Mouse (Mus musculus): ENCODE results near the gene Alyref2. TPM values are rescaled to one million over a fixed set of nuclear protein-coding genes. Genes with fewer than 3 reads are reported as not detected.

The Alyref2 gene
- total and polyA plus RNA-seq, 2 experiments from 2014 or later, result 13.4 to 20.8 TPM

DNA sequence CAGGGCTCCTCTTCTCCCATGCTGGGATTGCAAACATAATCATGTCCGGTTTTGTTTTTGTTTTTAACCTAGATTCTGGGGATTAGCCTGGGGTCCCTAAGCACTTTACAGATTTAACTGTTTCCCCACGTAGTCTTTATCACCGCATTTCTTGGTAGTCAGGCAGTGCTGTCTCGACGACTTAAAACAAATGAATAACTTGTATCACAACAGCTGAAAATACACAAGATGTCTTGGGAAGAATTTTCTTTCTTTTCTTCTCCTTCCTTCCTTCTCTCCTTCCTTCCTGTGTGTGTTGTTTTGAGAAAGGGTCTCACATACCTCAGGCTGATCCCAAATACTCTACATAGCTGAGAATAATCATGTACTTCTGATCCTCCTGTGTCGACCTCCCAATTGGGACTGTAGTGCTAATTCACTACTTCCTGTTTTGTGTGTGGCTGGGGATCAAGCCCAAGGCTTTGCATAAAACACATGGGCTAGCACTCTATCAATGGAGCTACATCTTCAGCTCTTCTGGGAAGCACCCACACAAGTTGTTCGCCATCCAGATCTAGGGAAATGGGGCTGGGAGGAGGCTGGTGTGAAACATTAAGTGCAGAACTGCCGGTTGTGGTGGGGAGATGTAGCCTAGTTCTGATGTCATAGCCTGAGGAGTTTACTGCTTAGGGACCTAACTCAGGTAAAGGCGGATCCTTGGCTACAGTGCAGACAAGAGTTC is 29.2 kb upstream of the Alyref2 start:
- H3K4me2 ChIP-seq (ENCODE audit: low read depth), result no peak overlapping the region
- H3K9ac ChIP-seq, result no peak overlapping the region
- DNase-seq, result no peak
- no peak for TF ChIP-seq CTCF (IDR thresholded peaks at IDR 0.05; ENCODE audit: low read depth)
- ATAC-seq, result no peak
- H3K4me3 ChIP-seq (ENCODE audit: low read depth, low read length), result no peak overlapping the region
- H3K27me3 ChIP-seq (ENCODE audit: insufficient read depth, low read length), result no peaks in the 10 kb centered on the region
- WGBS, result 76% methylated on average over 9 of the region's 9 CpGs
- no peaks in the 10 kb centered on the region for H3K4me1 ChIP-seq (ENCODE audit: insufficient read depth)
- H3K9me3 ChIP-seq (ENCODE audit: low read length), result no peaks in the 10 kb centered on the region
- no peaks in the 10 kb centered on the region for H3K36me3 ChIP-seq (ENCODE audit: insufficient read depth)
- H3K27ac ChIP-seq (ENCODE audit: low read depth, low read length), result no peak overlapping the region

DNA sequence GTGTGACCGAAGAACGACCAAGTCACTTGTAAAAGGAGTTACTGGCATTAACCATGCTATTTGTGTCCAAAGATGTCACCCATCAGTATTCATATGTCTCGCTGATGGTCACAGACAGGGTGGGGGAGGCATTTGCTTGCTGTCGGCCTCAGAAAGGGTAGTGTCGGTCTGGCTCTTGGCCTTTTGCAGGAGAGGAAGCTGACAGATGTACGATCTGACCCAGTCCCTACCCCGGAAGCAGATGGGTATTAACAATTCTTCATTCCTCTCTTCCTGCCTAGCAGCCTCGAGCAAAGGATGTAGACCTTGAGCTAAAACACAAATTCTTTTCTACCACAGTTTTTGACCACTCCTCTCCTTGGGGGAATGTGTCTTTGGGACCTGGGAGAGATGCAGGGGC is 26.2 kb upstream of the Alyref2 start:
- H3K4me1 ChIP-seq (ENCODE audit: insufficient read depth), result no peaks in the 10 kb centered on the region

DNA sequence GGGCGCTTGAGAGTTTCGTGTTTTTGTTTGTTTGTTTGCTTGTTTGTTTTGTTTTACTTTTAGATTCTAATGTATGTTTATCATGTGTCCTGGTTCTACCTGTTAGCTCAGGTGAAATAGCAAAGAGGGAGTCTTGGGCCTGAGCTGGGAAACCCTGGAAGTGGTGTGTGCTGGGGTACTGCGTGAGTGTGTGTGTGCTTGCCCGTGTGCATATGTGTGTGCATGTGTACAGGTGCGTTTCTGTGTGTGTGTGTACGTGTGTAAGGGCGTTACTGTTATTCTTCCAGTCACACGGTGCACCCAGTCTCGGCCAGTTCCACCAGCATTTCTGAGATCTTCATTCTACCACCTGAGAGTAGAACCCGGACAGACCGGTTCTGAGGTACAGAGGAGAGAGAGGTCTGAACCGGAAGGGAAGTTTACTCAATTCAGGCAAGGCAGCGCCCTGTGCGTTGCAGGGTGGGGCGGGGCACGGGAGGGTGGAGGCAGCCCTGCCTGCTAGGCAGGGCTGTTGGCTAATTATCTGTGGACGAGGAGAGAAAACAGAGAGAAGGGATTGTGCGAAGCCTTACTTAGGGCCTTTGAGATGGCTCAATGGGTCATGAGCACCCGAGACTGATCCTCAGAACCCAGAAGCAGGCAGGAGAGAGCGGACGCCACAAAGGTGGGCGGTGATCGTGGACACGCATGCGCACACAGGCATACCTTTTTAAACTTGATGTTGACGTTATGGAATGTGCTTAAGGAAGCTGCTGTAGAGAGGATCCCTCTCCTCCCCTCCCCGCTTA is 25.3 kb upstream of the Alyref2 start:
- H3K4me3 ChIP-seq (ENCODE audit: low read depth, low read length), result peak overlapping the region; percentile 21
- TF ChIP-seq CTCF (IDR thresholded peaks at IDR 0.05; ENCODE audit: low read depth), result no peak
- no peaks in the 10 kb centered on the region for H3K9me3 ChIP-seq (ENCODE audit: low read length)
- no peak overlapping the region for H3K27ac ChIP-seq (ENCODE audit: low read depth, low read length)
- peak; percentile 69 for ATAC-seq
- DNase-seq, result peak; percentile 53
- H3K36me3 ChIP-seq (ENCODE audit: insufficient read depth), result no peaks in the 10 kb centered on the region
- H3K9ac ChIP-seq, result peak overlapping the region; percentile 39; the same call in 1 of the 2 replicates
- H3K4me2 ChIP-seq (ENCODE audit: low read depth), result peak overlapping the region; percentile 38
- WGBS, result 66% methylated on average over 27 of the region's 27 CpGs
- no peaks in the 10 kb centered on the region for H3K4me1 ChIP-seq (ENCODE audit: insufficient read depth)
- no peaks in the 10 kb centered on the region for H3K27me3 ChIP-seq (ENCODE audit: insufficient read depth, low read length)

More for the DNA sequence above, 26.2 kb upstream of the Alyref2 start:
- no peak overlapping the region for H3K4me2 ChIP-seq (ENCODE audit: low read depth)
- WGBS, result 80% methylated on average over 8 of the region's 8 CpGs
- no peak overlapping the region for H3K27ac ChIP-seq (ENCODE audit: low read depth, low read length)
- H3K27me3 ChIP-seq (ENCODE audit: insufficient read depth, low read length), result no peaks in the 10 kb centered on the region
- ATAC-seq (no peak), DNase-seq (no peak)
- H3K9ac ChIP-seq, result no peak overlapping the region
- H3K9me3 ChIP-seq (ENCODE audit: low read length), result no peaks in the 10 kb centered on the region
- no peak for TF ChIP-seq CTCF (IDR thresholded peaks at IDR 0.05; ENCODE audit: low read depth)
- H3K4me3 ChIP-seq (ENCODE audit: low read depth, low read length), result no peak overlapping the region
- H3K36me3 ChIP-seq (ENCODE audit: insufficient read depth), result no peaks in the 10 kb centered on the region

DNA sequence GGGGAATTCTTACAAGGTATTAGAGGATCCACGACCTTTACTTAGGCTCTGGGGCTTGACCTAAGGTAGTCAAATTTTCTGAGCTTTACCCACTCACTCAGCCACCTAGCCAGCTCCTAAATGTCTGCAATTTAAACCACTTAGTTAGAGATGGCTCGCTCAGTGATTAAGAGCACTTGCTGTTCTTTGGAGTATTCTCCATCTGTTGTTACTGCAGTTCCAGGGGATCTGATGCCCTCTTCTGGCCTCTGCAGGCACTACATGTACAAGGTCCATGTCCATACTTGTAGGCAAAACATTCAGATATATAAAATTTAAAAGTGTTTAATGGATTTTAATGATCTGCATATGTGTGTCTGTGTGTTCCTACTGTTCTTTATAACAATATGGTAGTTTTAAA is 24.3 kb upstream of the Alyref2 start:
- WGBS, result 43% methylated on average over 2 of the region's 2 CpGs
- Histone ChIP-seq H3K9me3 (ENCODE audit: low read length) (no peaks in the 10 kb centered on the region), H3K27ac (ENCODE audit: low read depth, low read length) (no peak overlapping the region), H3K4me3 (ENCODE audit: low read depth, low read length) (no peak overlapping the region), H3K4me1 (ENCODE audit: insufficient read depth) (no peaks in the 10 kb centered on the region), H3K9ac (no peak overlapping the region), H3K4me2 (ENCODE audit: low read depth) (no peak overlapping the region), H3K36me3 (ENCODE audit: insufficient read depth) (no peaks in the 10 kb centered on the region), H3K27me3 (ENCODE audit: insufficient read depth, low read length) (no peaks in the 10 kb centered on the region)
- peak; percentile 83 for ATAC-seq
- DNase-seq, result peak; percentile 72
- TF ChIP-seq CTCF (IDR thresholded peaks at IDR 0.05; ENCODE audit: low read depth), result peak; percentile 76

DNA sequence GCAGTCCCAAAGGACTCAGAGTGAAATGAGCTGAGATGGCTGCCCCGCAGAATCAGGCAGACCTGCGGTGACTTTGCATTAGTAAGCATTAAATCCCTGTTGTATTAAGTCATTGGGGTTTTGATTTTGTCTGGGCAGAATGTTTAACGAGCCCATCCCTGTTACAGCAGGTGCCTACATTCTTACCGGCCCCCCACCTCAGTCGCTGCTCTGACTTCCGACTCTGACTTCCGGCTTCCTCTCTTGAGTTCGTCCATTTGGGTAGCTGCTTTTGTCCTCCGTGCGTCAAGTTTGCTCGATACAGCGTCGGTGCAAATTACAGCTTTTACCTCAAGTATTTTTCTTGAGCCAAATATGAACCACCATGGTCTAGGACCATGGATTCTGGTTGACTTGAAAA is 9.0 kb upstream of the Alyref2 start:
- H3K9ac ChIP-seq, result no peak overlapping the region
- 90% methylated on average over 13 of the region's 13 CpGs for WGBS
- no peak overlapping the region for H3K4me3 ChIP-seq (ENCODE audit: low read depth, low read length)
- H3K27ac ChIP-seq (ENCODE audit: low read depth, low read length), result no peak overlapping the region
- H3K27me3 ChIP-seq (ENCODE audit: insufficient read depth, low read length), result no peaks in the 10 kb centered on the region
- 0 out of 2 replicates have a peak, but pooled peaks cover 3% of the 10 kb centered on the region for H3K9me3 ChIP-seq (ENCODE audit: low read length)
- TF ChIP-seq CTCF (IDR thresholded peaks at IDR 0.05; ENCODE audit: low read depth), result no peak
- no peak for DNase-seq
- H3K4me2 ChIP-seq (ENCODE audit: low read depth), result no peak overlapping the region
- no peak for ATAC-seq
- no peaks in the 10 kb centered on the region for H3K4me1 ChIP-seq (ENCODE audit: insufficient read depth)
- no peaks in the 10 kb centered on the region for H3K36me3 ChIP-seq (ENCODE audit: insufficient read depth)

DNA sequence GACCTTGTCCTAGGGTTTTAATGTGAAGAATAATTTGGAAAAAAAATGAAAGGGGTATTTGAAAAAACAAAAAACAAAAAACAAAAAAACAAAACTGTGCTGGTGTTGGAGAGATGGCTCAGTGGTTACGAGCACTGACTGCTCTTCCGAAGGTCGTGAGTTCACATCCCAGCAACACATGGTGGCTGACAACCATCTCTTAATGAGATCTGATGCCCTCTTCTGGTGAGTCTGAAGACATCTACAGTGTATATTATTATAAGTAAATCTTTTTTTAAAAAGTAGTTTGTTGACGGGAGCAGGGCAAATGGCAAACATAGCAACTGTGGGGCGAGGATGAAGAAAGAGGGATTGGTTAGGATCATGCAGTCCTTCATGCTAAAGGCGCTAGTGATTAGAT is 7.9 kb upstream of the Alyref2 start:
- no peak for ATAC-seq
- Histone ChIP-seq H3K4me3 (ENCODE audit: low read depth, low read length) (no peak overlapping the region), H3K27ac (ENCODE audit: low read depth, low read length) (no peak overlapping the region), H3K27me3 (ENCODE audit: insufficient read depth, low read length) (no peaks in the 10 kb centered on the region), H3K4me2 (ENCODE audit: low read depth) (no peak overlapping the region), H3K9me3 (ENCODE audit: low read length) (0 out of 2 replicates have a peak, but pooled peaks cover 3% of the 10 kb centered on the region), H3K36me3 (ENCODE audit: insufficient read depth) (no peaks in the 10 kb centered on the region), H3K9ac (no peak overlapping the region), H3K4me1 (ENCODE audit: insufficient read depth) (no peaks in the 10 kb centered on the region)
- TF ChIP-seq CTCF (IDR thresholded peaks at IDR 0.05; ENCODE audit: low read depth), result no peak
- DNase-seq, result no peak
- WGBS, result 92% methylated on average over 6 of the region's 6 CpGs

DNA sequence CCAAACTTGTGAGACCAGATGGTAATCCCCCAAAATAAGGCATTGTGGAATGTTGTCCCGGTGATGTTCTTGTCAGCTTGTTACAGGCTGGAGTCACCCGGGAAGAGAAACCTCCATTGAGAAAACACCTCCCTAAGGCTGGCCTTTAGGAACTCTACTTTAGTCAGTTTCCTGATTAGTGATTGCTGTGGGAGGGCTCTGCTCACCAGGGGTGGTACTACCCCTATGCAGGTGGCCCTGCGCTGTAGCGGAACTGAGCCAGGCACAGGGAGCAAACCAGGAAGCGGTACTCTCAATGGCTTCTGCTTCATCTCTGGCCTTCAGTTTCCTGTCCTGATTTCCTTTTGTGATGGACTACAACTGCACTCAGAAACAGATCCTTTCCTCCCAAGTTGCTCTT is 3.4 kb upstream of the Alyref2 start:
- no peak overlapping the region for H3K27ac ChIP-seq (ENCODE audit: low read depth, low read length)
- no peak overlapping the region for H3K9ac ChIP-seq
- H3K36me3 ChIP-seq (ENCODE audit: insufficient read depth), result no peaks in the 10 kb centered on the region
- H3K27me3 ChIP-seq (ENCODE audit: insufficient read depth, low read length), result no peaks in the 10 kb centered on the region
- H3K4me1 ChIP-seq (ENCODE audit: insufficient read depth), result no peaks in the 10 kb centered on the region
- DNase-seq (no peak), ATAC-seq (no peak)
- H3K4me3 ChIP-seq (ENCODE audit: low read depth, low read length), result no peak overlapping the region
- no peak overlapping the region for H3K4me2 ChIP-seq (ENCODE audit: low read depth)
- WGBS, result 75% methylated on average over 5 of the region's 5 CpGs
- H3K9me3 ChIP-seq (ENCODE audit: low read length), result no peaks in the 10 kb centered on the region
- TF ChIP-seq CTCF (IDR thresholded peaks at IDR 0.05; ENCODE audit: low read depth), result no peak

Data from forebrain, postnatal 0 days (tissue).